Mouse (Mus musculus) liver, embryonic 14.5 days (tissue): ENCODE results near the gene Olfr568. TPM values are rescaled to one million over a fixed set of nuclear protein-coding genes. Genes with fewer than 3 reads are reported as not detected.

Experiments
- ATAC-seq: fragments of 200-750 bp; cut with Nextera tagmentation; 2 replicates; pipeline ENCODE4 v1.8.0; 2017; ENCODE audit warnings: moderate number of reproducible peaks, mild to moderate bottlenecking, moderate library complexity; ENCODE audit not compliant: insufficient read depth
- DNase-seq, 3 experiments: peaks; one replicate each; pipeline ENCODE4 v3.0.0-alpha.2; 2012 to 2013; ENCODE audit warnings: low read depth in 3 of 3, low spot score in 3 of 3
- H3K27ac ChIP-seq: fragments of 300-500 bp; sonication (generic); 2 replicates; pipeline ENCODE4 v1.5.1; 2014; ENCODE audit warnings: moderate library complexity, mild to moderate bottlenecking, control low read depth, inconsistent platforms
- H3K27me3 ChIP-seq: fragments of 300-500 bp; sonication (generic); 2 replicates; pipeline ENCODE4 v1.6.1; 2014; ENCODE audit warnings: mild to moderate bottlenecking, low read length, moderate library complexity; ENCODE audit not compliant: control insufficient read depth, insufficient read depth
- H3K36me3 ChIP-seq: fragments of 300-500 bp; sonication (generic); replicated peaks from 2 replicates; pipeline ENCODE4 v1.6.1; 2014; ENCODE audit warnings: low read depth; ENCODE audit not compliant: control insufficient read depth, insufficient read depth
- H3K4me1 ChIP-seq, 2 experiments: fragments of 200-500 bp in 1 of 2; fragments of 300-500 bp in 1 of 2; sonication (generic) in 1 of 2; replicated peaks; 2 replicates each; pipeline ENCODE4 v1.6.1; 2012 to 2014; ENCODE audit warnings: antibody characterized with exemption in 1 of 2, inconsistent platforms in 1 of 2, low read length in 1 of 2; ENCODE audit not compliant: control insufficient read depth in 2 of 2, insufficient read depth in 2 of 2
- H3K4me2 ChIP-seq: fragments of 300-500 bp; sonication (generic); 2 replicates; pipeline ENCODE4 v1.6.1; 2014; ENCODE audit warnings: low read depth, mild to moderate bottlenecking, control low read depth, moderate library complexity
- H3K4me3 ChIP-seq, 2 experiments: fragments of 200-500 bp in 1 of 2; fragments of 300-500 bp in 1 of 2; sonication (generic) in 1 of 2; 2 replicates each; pipeline ENCODE4 v1.5.1; 2012 to 2014; ENCODE audit warnings: low read depth in 2 of 2, low read length in 2 of 2, mild to moderate bottlenecking in 2 of 2, control low read depth in 1 of 2, inconsistent platforms in 1 of 2, moderate library complexity in 1 of 2; ENCODE audit not compliant: insufficient read depth in 1 of 2
- H3K9ac ChIP-seq: fragments of 300-500 bp; sonication (generic); replicated peaks from 2 replicates; pipeline ENCODE4 v1.6.1; 2014; ENCODE audit warnings: mild to moderate bottlenecking, control low read depth, moderate library complexity
- H3K9me3 ChIP-seq: fragments of 300-500 bp; sonication (generic); 2 replicates; pipeline ENCODE4 v1.6.1; 2016; ENCODE audit warnings: low read length, mixed read lengths; ENCODE audit not compliant: control insufficient read depth
- CTCF ChIP-seq: IDR thresholded peaks from 2 replicates; pipeline ENCODE4 v1.5.1; 2016; ENCODE audit warnings: antibody characterized with exemption, low read depth, control low read depth
- EP300 ChIP-seq: IDR thresholded peaks from 2 replicates; pipeline ENCODE4 v1.6.1; 2016; ENCODE audit warnings: antibody characterized with exemption, low read depth
- WGBS: fragments of 180-500 bp; shearing (Covaris S2); extraction: QIAGEN DNeasy Blood & Tissue Kit; methylation state at CpG from one replicate; pipeline ENCODE4 v1.1.7; 2014; ENCODE audit not compliant: insufficient replicate concordance; 5-methylcytosine and 5-hydroxymethylcytosine counted together
- polyA plus RNA-seq, 2 experiments: library from polyadenylated mRNA; depleted of rRNA in 1 of 2; stranded (reverse) in 1 of 2; unstranded in 1 of 2; fragments of >200 nt; fragmentation: Nextera tagmentation in 1 of 2; extraction: Ambion mirVana in 1 of 2; gene quantifications; 2 replicates each; pipeline versions ENCODE4 v1.2.1 to v1.2.3; 2012 to 2014

Gene Olfr568
- polyA plus RNA-seq (2012; rRNA removed) (not detected in 2 replicates), polyA plus RNA-seq (2014; fragmentation: Nextera tagmentation; extraction: Ambion mirVana) (not detected in 2 replicates)

DNA sequence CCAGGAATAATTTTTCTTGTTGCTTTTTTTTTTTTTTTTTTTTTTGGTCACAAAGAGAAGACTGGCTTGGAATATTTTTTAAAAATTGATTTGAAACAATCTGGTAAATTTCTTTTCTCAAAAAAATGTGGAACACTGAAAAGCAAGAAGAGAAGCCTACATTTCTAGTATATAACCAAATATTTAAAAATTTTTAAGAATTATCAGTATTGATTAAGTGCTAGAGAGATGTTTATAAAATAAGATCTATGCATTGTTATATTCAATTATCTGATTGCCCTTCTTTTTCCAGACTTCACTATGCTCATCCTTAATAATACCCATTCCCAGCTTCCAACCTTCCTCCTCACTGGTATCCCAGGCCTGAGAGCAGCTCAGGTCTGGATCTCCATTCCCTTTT is at the start of gene Olfr568:
Gene Olfr568 (plus strand): TSS at position 301 of the 400 bp plus-strand sequence.
- Histone ChIP-seq H3K36me3 (no peaks in the 10 kb centered on the region), H3K4me2 (no peak within 1 kb of the TSS), H3K9ac (no peak within 1 kb of the TSS), H3K9me3 (no peaks in the 10 kb centered on the region), H3K4me1 (no peaks in the 10 kb centered on the region), H3K4me3 (no peak within 1 kb of the TSS), H3K27me3 (no peaks in the 10 kb centered on the region), H3K27ac (no peak within 1 kb of the TSS)
- TF ChIP-seq EP300 = no peak
- TF ChIP-seq CTCF = no peak
- no peak for DNase-seq
- no peak for ATAC-seq

DNA sequence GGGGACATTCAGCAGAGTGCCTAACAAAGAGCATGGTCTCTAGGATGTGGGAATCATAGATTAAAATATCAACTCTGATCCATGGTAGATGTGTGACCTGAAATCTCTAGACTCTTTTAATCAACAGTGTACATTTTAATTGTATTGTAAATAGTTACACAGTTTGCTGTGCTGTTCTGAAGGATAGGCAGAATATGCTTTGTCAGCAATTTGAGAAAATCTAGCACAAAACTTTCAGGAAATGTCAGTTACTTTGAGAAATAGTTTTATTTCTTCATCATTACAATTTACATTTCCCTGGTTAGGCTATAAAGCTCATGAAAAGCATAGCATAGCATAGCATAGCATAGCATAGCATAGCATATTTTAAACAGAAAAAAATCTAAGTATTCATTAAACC is 21.1 kb upstream of the Olfr568 start:
- ATAC-seq = no peak
- H3K4me2 ChIP-seq = no peak overlapping the region
- no peaks in the 10 kb centered on the region for H3K27me3 ChIP-seq
- no peaks in the 10 kb centered on the region for H3K4me1 ChIP-seq
- H3K9me3 ChIP-seq = no peaks in the 10 kb centered on the region
- no peak overlapping the region for H3K4me3 ChIP-seq
- DNase-seq = no peak
- no peaks in the 10 kb centered on the region for H3K36me3 ChIP-seq
- H3K27ac ChIP-seq = no peak overlapping the region
- no peak overlapping the region for H3K9ac ChIP-seq
- TF ChIP-seq CTCF = no peak
- no peak for TF ChIP-seq EP300

DNA sequence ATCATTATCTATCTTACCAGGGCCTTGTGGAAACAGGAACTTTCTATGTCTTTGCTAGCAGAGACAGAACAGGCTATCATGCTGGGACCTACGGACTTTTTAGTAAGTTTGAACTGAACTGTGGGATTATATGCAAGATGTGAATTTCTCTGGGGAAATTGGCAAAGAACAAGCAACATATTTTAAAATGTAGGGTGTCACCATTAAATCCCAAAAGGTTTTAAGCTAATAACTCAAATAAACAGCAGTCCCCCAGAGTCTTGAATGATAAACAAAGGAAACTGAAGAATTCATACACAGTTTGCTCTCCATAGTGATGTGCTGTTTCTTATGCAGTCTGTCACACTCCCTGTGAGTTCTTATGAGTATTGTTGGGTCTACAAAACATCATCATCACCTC is 18.3 kb upstream of the Olfr568 start, which contains the start of gene Olfr566:
Gene Olfr566 (minus strand): TSS at position 101 of the 400 bp plus-strand sequence.
- ATAC-seq = no peak
- Histone ChIP-seq H3K9ac (no peak within 1 kb of the TSS), H3K4me1 (no peaks in the 10 kb centered on the region), H3K36me3 (no peaks in the 10 kb centered on the region), H3K9me3 (no peaks in the 10 kb centered on the region), H3K27me3 (no peaks in the 10 kb centered on the region), H3K27ac (no peak within 1 kb of the TSS), H3K4me3 (no peak within 1 kb of the TSS), H3K4me2 (no peak within 1 kb of the TSS)
- TF ChIP-seq EP300 (no peak), CTCF (no peak)
- no peak for DNase-seq
- WGBS = 55% methylated on average over 1 of the region's 1 CpGs

DNA sequence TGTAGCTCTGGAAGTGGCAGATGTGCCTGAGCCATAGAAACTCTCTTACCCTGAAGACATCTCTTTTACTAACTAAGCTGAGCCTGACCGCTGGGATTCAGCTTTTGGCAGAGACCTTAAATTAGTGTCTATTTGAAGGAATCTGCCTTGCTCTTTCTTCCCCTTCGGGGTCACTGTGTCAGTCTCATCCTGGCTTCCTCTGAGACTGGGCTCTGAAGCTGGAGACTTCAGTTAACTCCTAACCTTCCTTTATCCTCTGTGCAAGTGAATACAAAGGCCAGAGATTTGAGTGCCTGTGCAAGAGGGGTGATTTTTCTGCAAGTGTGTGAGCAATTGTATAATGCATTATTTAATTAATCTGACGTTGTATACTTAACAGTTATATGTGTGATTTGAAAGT is 13.9 kb downstream of the Olfr568 start, which contains the start of gene Olfr569:
Gene Olfr569 (minus strand): TSS at position 101 of the 400 bp plus-strand sequence.
- Histone ChIP-seq H3K4me3 (no peak within 1 kb of the TSS), H3K9ac (no peak within 1 kb of the TSS), H3K4me2 (no peak within 1 kb of the TSS), H3K4me1 (no peaks in the 10 kb centered on the region), H3K36me3 (no peaks in the 10 kb centered on the region), H3K9me3 (no peaks in the 10 kb centered on the region), H3K27me3 (no peaks in the 10 kb centered on the region), H3K27ac (no peak within 1 kb of the TSS)
- no peak for TF ChIP-seq CTCF
- ATAC-seq = no peak
- DNase-seq = no peak
- 44% methylated on average over 3 of the region's 3 CpGs for WGBS

DNA sequence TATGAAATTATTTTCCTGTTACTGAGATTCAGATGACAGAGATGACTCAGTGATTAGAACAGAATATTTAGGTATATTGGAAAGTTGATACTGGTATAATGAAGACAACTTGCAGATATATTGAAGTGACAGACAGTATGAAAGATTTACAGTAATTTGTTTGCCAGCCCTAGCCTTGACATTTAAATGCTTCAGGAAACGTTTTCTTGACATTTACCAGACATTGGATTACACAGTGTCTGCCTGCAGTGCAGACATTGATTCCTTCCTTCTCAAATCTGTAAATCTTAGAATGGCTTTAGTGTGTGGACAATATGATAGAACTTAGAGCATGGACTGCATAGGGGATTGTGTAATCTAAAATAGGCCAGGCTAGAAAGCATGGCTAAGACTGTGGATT is 38.3 kb downstream of the Olfr568 start:
- Histone ChIP-seq H3K4me3 (no peak overlapping the region), H3K27me3 (no peaks in the 10 kb centered on the region), H3K9ac (no peak overlapping the region), H3K9me3 (no peaks in the 10 kb centered on the region), H3K27ac (no peak overlapping the region), H3K4me1 (no peaks in the 10 kb centered on the region), H3K36me3 (no peaks in the 10 kb centered on the region), H3K4me2 (no peak overlapping the region)
- ATAC-seq (no peak), DNase-seq (no peak)
- 15% methylated on average over 1 of the region's 1 CpGs for WGBS
- TF ChIP-seq EP300 (no peak), CTCF (no peak)
